Mouse (Mus musculus): Measurements from ENCODE around the gene Hoxa5. TPM values are rescaled to one million over a fixed set of nuclear protein-coding genes. Genes with fewer than 3 reads are reported as not detected.
A peak's percentile ranks its signal among the peaks of the same experiment; 100 is the strongest.

Gene Hoxa5
- polyA plus RNA-seq, 1 experiment from 2014 or later = 2.6 TPM

GRCm38 (mm10) chr6:52243681-52244121, 39.3 kb upstream of the Hoxa5 start:
- Histone ChIP-seq H3K4me2 (no peak overlapping the region), H3K27me3 (ENCODE audit: control insufficient read depth, insufficient read depth, low read length) (peaks cover 94% of the 10 kb centered on the region), H3K9me3 (replicated peaks; ENCODE audit: control insufficient read depth, low read length) (no peaks in the 10 kb centered on the region), H3K36me3 (ENCODE audit: control insufficient read depth, insufficient read depth, low read length) (no peaks in the 10 kb centered on the region), H3K4me3 (ENCODE audit: low read depth, low read length) (no peak overlapping the region), H3K9ac (ENCODE audit: low read depth, low read length) (no peak overlapping the region), H3K4me1 (ENCODE audit: control insufficient read depth, insufficient read depth, low read length) (peaks cover 5% of the 10 kb centered on the region; the same call in 1 of the 2 replicates), H3K27ac (ENCODE audit: low read depth, low read length) (no peak overlapping the region)
- no peak for ATAC-seq (replicated peaks; ENCODE audit: insufficient number of reproducible peaks, low FRiP score, low TSS enrichment)
- WGBS (ENCODE audit: insufficient replicate concordance) = 1% methylated on average over 12 of the region's 12 CpGs

- no peaks in the 10 kb centered on the region for H3K36me3 ChIP-seq (ENCODE audit: control insufficient read depth, insufficient read depth, low read length)
- no peak overlapping the region for H3K4me2 ChIP-seq
- no peaks in the 10 kb centered on the region for H3K9me3 ChIP-seq (replicated peaks; ENCODE audit: control insufficient read depth, low read length)
- H3K27me3 ChIP-seq (ENCODE audit: control insufficient read depth, insufficient read depth, low read length) = peaks cover 90% of the 10 kb centered on the region
- H3K4me3 ChIP-seq (ENCODE audit: low read depth, low read length) = no peak overlapping the region
- H3K9ac ChIP-seq (ENCODE audit: low read depth, low read length) = no peak overlapping the region
- no peak for ATAC-seq (replicated peaks; ENCODE audit: insufficient number of reproducible peaks, low FRiP score, low TSS enrichment)
- peaks cover 5% of the 10 kb centered on the region; the same call in 1 of the 2 replicates for H3K4me1 ChIP-seq (ENCODE audit: control insufficient read depth, insufficient read depth, low read length)
- WGBS (ENCODE audit: insufficient replicate concordance) = 5% methylated on average over 4 of the region's 4 CpGs
- H3K27ac ChIP-seq (ENCODE audit: low read depth, low read length) = no peak overlapping the region
Measured at GRCm38 (mm10) chr6:52242801-52243332, 38.5 kb upstream of the Hoxa5 start.

GRCm38 (mm10) chr6:52241001-52241621, 36.7 kb upstream of the Hoxa5 start:
- no peak overlapping the region for H3K9ac ChIP-seq (ENCODE audit: low read depth, low read length)
- no peak overlapping the region for H3K4me2 ChIP-seq
- no peak for ATAC-seq (replicated peaks; ENCODE audit: insufficient number of reproducible peaks, low FRiP score, low TSS enrichment)
- no peaks in the 10 kb centered on the region for H3K36me3 ChIP-seq (ENCODE audit: control insufficient read depth, insufficient read depth, low read length)
- peaks cover 5% of the 10 kb centered on the region; the same call in 1 of the 2 replicates for H3K4me1 ChIP-seq (ENCODE audit: control insufficient read depth, insufficient read depth, low read length)
- 1% methylated on average over 9 of the region's 9 CpGs for WGBS (ENCODE audit: insufficient replicate concordance)
- H3K4me3 ChIP-seq (ENCODE audit: low read depth, low read length) = no peak overlapping the region
- no peak overlapping the region for H3K27ac ChIP-seq (ENCODE audit: low read depth, low read length)
- H3K27me3 ChIP-seq (ENCODE audit: control insufficient read depth, insufficient read depth, low read length) = peaks cover 92% of the 10 kb centered on the region
- H3K9me3 ChIP-seq (replicated peaks; ENCODE audit: control insufficient read depth, low read length) = no peaks in the 10 kb centered on the region

DNA sequence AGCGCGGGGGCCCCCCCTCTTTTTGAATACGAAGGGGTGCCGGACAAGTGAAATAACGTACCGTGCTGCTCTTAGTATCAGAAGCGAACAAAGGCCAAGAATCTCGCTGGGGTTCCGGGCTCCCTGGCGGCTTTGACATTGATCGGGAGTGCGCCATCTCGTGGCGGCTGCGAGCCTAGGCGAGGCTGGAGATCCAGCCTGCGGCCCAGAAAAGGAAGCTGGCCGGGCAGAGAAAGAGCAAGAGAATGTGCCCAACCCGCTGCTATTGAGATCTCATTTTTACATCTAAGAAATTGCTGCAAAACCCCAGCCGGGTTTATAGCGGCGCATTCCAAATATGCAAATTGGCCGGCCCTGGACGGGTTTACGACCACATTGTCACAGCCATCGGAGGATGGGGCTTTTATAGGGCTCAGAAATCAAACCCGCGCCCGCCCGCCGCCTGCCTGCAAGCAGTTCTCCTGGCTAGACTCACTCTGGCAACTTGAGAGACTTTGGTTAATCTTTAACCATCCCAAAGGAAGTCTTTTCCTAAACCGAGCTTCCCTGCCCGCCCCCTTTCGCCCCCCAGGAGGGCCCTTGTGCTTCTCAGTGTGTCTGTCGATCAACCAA, 36.1 kb upstream of the Hoxa5 start, which contains the start of gene Hoxa10:
Gene Hoxa10, minus strand, starts transcription at position 466 of the 612 bp plus-strand sequence.
- H3K36me3 ChIP-seq (ENCODE audit: control insufficient read depth, insufficient read depth, low read length) = no peaks in the 10 kb centered on the region
- 1% methylated on average over 35 of the region's 35 CpGs for WGBS (ENCODE audit: insufficient replicate concordance)
- peak within 1 kb of the TSS; percentile 22 for H3K4me2 ChIP-seq
- H3K4me1 ChIP-seq (ENCODE audit: control insufficient read depth, insufficient read depth, low read length) = peaks cover 5% of the 10 kb centered on the region; the same call in 1 of the 2 replicates
- H3K4me3 ChIP-seq (ENCODE audit: low read depth, low read length) = peak within 1 kb of the TSS; percentile 15; the same call in 1 of the 2 replicates
- H3K27ac ChIP-seq (ENCODE audit: low read depth, low read length) = no peak within 1 kb of the TSS
- no peak for ATAC-seq (replicated peaks; ENCODE audit: insufficient number of reproducible peaks, low FRiP score, low TSS enrichment)
- H3K9me3 ChIP-seq (replicated peaks; ENCODE audit: control insufficient read depth, low read length) = no peaks in the 10 kb centered on the region
- H3K27me3 ChIP-seq (ENCODE audit: control insufficient read depth, insufficient read depth, low read length) = peaks cover 92% of the 10 kb centered on the region
- H3K9ac ChIP-seq (ENCODE audit: low read depth, low read length) = no peak within 1 kb of the TSS

DNA sequence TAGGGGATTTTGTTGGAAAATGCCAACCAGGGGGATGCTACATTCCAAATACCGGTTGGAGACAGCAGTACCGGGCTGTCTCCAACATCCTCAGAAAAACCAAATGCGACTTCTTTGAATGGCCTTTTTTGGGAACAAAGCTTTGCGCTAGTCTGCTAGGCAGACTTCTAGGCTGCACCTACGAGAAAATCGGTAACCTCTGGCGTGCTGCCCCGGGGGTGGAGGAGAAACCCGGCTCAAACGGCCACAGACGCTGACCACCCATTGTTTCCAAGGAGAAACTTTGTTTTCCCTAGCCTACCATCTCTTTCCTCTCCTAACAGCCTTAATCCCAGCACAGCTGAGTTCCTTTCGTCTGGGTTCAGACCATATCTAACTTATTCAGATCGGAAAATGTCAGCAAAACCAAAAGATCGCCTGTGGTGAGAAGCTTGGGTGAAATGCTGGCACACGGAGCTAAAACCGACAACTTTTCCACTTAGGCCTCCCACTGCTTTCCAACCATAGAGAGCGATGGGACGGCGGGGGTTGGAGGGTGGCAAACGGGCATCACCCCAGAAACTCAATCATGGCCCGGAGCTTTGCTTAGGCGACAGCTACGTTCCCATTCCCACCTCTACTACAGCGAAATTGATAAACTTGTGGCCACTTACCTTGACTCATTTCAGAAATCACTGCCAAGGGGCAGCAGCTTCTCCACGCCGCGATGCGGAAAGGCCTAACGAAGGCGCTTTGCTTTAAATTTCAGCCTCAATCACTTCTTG, 35.4 kb upstream of the Hoxa5 start:
- Histone ChIP-seq H3K4me2 (peak overlapping the region; percentile 22), H3K4me3 (ENCODE audit: low read depth, low read length) (peak overlapping the region; percentile 15; the same call in 1 of the 2 replicates), H3K4me1 (ENCODE audit: control insufficient read depth, insufficient read depth, low read length) (no peaks in the 10 kb centered on the region), H3K9me3 (replicated peaks; ENCODE audit: control insufficient read depth, low read length) (no peaks in the 10 kb centered on the region), H3K27me3 (ENCODE audit: control insufficient read depth, insufficient read depth, low read length) (peaks cover 92% of the 10 kb centered on the region), H3K27ac (ENCODE audit: low read depth, low read length) (no peak overlapping the region), H3K36me3 (ENCODE audit: control insufficient read depth, insufficient read depth, low read length) (no peaks in the 10 kb centered on the region), H3K9ac (ENCODE audit: low read depth, low read length) (no peak overlapping the region)
- WGBS (ENCODE audit: insufficient replicate concordance) = 1% methylated on average over 30 of the region's 30 CpGs
- no peak for ATAC-seq (replicated peaks; ENCODE audit: insufficient number of reproducible peaks, low FRiP score, low TSS enrichment)

DNA sequence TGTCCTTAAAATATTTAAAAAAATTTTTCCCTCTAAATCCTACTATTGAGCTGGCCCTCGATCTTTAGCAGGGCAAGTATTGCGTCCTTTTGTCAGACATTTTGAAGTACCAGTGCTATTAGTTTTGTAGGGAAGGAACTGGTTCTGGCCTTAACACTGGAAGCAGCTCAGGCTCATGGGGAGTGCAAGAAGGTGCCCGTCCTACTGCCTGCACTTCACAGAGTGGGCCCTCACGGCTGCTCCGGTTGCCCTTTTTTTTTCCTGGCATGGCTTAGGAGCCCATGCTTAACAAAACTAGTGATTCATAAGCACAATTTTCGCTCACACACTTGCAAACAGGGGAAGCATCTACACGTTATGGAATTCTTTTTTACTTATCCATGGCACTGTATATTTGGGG, 34.6 kb upstream of the Hoxa5 start:
- no peak for ATAC-seq (replicated peaks; ENCODE audit: insufficient number of reproducible peaks, low FRiP score, low TSS enrichment)
- WGBS (ENCODE audit: insufficient replicate concordance) = 3% methylated on average over 7 of the region's 7 CpGs
- Histone ChIP-seq H3K36me3 (ENCODE audit: control insufficient read depth, insufficient read depth, low read length) (no peaks in the 10 kb centered on the region), H3K4me3 (ENCODE audit: low read depth, low read length) (no peak overlapping the region), H3K4me2 (no peak overlapping the region), H3K27me3 (ENCODE audit: control insufficient read depth, insufficient read depth, low read length) (peaks cover 92% of the 10 kb centered on the region), H3K4me1 (ENCODE audit: control insufficient read depth, insufficient read depth, low read length) (0 out of 2 replicates have a peak, but pooled peaks cover 3% of the 10 kb centered on the region), H3K27ac (ENCODE audit: low read depth, low read length) (no peak overlapping the region), H3K9ac (ENCODE audit: low read depth, low read length) (no peak overlapping the region), H3K9me3 (replicated peaks; ENCODE audit: control insufficient read depth, low read length) (no peaks in the 10 kb centered on the region)

GRCm38 (mm10) chr6:52238155-52238545, 33.8 kb upstream of the Hoxa5 start:
- Histone ChIP-seq H3K9me3 (replicated peaks; ENCODE audit: control insufficient read depth, low read length) (no peaks in the 10 kb centered on the region), H3K36me3 (ENCODE audit: control insufficient read depth, insufficient read depth, low read length) (no peaks in the 10 kb centered on the region), H3K9ac (ENCODE audit: low read depth, low read length) (no peak overlapping the region), H3K4me2 (no peak overlapping the region), H3K4me3 (ENCODE audit: low read depth, low read length) (no peak overlapping the region), H3K27me3 (ENCODE audit: control insufficient read depth, insufficient read depth, low read length) (peaks cover 92% of the 10 kb centered on the region), H3K4me1 (ENCODE audit: control insufficient read depth, insufficient read depth, low read length) (0 out of 2 replicates have a peak, but pooled peaks cover 3% of the 10 kb centered on the region), H3K27ac (ENCODE audit: low read depth, low read length) (no peak overlapping the region)
- ATAC-seq (replicated peaks; ENCODE audit: insufficient number of reproducible peaks, low FRiP score, low TSS enrichment) = no peak
- WGBS (ENCODE audit: insufficient replicate concordance) = 2% methylated on average over 7 of the region's 7 CpGs

DNA sequence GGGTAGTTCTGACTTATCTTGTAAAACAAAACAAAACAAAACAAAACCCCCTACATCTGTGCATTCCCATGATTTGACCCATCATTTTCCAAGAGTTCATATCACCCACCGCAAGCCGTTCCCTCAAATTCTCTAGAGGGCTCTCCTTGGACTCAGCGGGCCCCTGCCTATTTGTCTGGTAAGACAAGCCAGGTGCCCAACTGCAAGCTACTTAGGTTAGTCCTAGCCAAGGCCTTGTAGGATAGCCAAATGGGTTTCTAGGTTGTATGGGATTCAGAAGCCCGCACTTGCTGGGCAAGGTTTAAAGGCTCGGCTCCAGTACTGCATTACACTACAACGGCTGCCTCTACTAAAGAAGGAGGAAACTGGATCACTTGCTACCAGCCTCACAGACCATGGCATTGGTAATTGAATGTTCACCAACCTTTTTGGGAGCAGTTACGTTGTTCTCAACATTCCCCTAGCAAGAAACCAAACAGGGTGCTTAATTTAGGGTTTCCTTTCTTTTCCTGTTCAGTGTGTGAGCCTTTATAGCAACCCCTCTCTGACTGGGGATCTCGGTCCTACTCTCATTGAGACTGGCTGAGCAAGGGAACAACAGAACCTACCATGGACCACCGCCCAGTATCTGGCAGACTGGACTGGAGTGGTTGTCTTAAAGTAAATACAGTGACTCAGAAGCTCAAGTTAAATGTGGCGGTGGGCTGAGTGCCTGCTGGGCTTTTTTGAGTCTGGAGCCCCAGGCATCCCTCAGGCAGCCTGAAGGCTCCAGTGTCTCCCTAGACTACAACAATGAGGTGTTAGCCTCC, 33.2 kb upstream of the Hoxa5 start:
- Histone ChIP-seq H3K4me3 (ENCODE audit: low read depth, low read length) (no peak overlapping the region), H3K4me1 (ENCODE audit: control insufficient read depth, insufficient read depth, low read length) (0 out of 2 replicates have a peak, but pooled peaks cover 3% of the 10 kb centered on the region), H3K36me3 (ENCODE audit: control insufficient read depth, insufficient read depth, low read length) (no peaks in the 10 kb centered on the region), H3K9me3 (replicated peaks; ENCODE audit: control insufficient read depth, low read length) (no peaks in the 10 kb centered on the region), H3K4me2 (no peak overlapping the region), H3K9ac (ENCODE audit: low read depth, low read length) (no peak overlapping the region), H3K27me3 (ENCODE audit: control insufficient read depth, insufficient read depth, low read length) (peaks cover 92% of the 10 kb centered on the region), H3K27ac (ENCODE audit: low read depth, low read length) (no peak overlapping the region)
- no peak for ATAC-seq (replicated peaks; ENCODE audit: insufficient number of reproducible peaks, low FRiP score, low TSS enrichment)
- 8% methylated on average over 10 of the region's 10 CpGs for WGBS (ENCODE audit: insufficient replicate concordance)
